Mouse (Mus musculus): ENCODE data around the gene Dync1h1.

Dync1h1 gene

DNA sequence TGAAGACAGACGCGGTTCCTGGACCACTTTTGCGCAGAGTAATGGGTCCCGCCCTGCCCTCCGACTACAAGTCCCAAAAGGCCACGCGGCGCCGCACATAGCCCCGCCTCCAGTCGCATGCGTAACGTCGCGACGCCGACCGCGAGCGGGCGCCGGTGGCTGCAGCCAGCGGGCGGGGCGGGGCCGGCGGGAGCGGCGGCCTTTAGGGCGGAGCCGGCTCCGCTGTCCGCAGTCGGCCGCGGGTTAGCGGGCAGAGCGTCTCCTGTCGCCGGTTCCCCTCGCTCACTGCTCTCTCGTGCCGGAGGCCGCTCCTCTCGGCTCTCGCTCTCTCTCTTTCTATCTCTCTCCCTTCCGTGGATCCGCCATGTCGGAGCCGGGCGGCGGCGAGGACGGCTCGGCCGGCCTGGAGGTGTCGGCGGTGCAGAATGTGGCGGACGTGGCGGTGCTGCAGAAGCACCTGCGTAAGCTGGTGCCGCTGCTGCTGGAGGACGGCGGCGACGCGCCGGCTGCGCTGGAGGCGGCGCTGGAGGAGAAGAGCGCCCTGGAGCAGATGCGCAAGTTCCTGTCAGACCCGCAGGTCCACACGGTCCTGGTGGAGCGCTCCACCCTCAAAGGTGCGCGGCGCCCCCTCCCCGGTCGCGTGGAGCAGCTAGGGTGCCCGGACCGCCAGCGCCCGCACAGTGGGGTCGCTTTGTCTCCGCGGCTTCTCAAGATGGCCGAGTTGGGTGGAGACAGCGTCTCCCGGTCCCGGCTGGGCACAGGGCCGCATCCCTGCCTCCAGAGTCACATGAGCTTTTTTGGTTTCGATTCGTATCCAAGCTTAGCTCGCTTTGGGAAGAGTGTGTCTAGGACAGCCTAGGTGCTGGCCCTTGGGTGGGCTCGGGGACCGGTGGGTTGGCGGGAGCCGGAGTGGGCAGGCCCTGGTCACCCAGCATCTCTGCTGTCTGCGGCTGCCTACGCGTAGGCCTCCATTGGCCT lies at the start of gene Dync1h1:
Gene Dync1h1 (plus strand): TSS at position 212 of the 978 bp plus-strand sequence.
- DNase-seq (ENCODE audit: low spot score): peak; percentile 82

DNA sequence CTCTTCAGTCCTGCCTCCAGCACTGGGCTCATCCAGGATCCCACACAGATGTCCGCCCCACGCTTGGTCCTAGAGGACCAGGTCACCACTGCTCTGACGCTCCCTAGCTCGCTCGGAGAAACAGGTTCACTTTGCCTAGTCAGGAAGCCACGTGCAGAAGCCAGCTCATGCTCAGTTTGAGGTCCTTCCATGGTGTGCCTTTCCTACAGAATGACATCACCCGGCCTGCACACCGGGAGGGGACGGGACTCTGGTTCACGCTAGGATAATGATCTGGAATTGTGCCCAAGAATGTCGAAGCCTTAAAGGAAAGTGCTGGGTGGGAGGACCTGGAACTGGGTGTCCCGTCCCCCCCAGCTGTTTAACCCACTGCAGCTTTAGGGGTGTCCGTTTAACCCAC lies 49.1 kb upstream of the Dync1h1 start:
- no peak for DNase-seq (ENCODE audit: low spot score)

DNA sequence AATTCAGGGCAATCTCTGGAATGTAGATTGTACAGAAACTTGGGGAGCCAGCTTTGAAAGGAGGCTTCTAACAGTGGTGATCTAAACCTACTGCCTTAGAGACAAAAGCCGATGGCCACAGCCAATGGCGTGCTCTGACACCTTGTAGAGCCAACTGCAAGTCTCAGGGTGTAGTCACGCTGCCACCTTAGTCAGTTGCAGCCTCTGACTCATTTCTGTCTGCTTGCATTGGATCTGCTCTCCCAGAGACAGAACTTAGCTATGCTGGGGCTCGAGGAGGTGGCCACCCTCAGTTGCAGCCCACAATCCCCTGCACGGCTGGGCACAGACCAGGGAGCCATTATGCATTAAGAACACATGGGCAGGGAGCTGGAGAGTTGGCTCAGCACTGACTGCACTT lies 47.9 kb upstream of the Dync1h1 start:
- no peak for DNase-seq (ENCODE audit: low spot score)

DNA sequence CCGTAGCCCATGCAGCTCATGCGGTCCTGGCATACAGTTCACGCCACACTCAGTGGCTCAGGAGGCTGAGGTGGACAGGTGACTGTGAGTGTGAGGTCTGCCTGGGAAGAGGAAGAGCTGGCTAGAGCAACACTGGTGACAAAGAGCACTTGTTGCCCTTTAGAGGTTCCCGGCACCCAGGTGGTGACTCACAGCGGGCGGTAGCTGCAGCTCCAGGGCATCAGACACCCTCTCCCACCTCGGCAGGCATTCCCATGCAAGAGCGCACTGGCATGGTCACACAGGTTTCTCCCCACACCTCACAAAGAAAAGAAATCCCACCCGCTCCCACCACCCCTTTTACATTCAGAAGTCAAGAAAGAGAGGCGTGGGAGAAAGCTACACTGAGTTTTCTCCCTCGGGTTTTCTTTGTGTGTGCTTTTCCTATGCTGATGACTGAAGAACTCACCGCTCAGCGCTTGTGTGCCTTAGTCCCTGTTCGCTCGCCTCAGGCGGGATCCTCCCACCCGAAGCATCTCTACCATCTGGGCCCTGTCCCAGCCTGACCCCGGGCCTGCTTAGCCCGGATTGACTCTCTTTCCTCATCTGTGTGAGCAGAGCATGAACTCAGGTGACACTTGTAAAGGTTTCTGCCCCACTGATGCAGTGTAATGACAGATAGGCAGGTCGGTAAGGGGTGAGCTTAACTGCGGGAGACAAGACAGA lies 45.6 kb upstream of the Dync1h1 start:
- DNase-seq (ENCODE audit: low spot score): no peak

DNA sequence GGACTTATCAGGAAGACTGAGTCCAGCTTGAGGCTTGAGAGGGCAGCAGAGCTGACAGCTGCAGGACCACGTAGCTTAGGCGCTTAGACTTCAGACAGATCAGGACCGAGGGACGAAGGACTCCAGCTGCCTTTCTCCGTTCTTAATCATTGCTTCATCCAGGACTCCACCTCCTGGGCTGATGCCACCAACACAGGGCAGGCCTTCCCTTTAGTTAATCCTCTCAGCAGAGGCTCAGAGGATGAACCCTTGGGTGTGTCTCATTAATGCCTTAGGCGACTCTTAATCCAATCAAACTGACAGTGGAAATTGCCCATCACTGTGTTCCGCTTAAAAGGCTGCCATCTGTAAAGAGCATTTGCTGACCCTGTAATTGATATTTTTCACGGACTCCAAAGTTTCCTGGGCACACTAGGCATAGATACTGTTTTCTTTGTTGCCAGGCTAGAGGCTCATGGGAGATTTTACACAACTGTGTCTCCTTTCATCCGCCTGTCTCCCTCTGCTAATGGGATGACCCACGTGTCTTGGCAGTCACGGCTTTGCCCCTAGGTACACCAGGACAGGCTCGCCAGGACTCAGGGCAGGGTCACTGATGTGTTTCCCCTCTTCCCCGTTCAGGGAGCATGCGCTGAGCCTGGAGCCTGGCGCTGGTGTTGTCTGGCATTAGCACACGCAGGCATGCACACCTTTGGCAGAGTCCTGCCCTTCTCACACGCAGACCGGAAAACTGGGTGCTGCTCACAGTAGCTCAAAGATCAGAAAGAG lies 44.2 kb upstream of the Dync1h1 start:
- DNase-seq (ENCODE audit: low spot score): no peak

DNA sequence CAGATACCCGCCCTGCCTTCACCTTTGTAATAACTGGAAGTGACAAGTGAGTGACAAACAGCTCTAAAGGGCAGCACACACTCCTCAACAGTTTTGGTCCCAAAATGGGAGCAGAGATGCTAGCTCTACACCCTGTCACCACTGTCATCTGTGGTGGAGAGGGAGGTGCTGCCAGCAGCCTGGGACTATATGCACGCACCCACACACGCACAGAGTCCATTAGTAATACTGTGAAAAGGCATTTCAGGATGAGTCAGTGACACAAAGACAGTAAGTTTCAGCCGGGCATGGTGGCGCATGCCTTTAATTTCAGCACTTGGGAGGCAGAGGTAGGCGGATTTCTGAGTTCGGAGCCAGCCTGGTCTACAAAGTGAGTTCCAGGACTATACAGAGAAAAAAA lies 43.1 kb upstream of the Dync1h1 start:
- no peak for DNase-seq (ENCODE audit: low spot score)

DNA sequence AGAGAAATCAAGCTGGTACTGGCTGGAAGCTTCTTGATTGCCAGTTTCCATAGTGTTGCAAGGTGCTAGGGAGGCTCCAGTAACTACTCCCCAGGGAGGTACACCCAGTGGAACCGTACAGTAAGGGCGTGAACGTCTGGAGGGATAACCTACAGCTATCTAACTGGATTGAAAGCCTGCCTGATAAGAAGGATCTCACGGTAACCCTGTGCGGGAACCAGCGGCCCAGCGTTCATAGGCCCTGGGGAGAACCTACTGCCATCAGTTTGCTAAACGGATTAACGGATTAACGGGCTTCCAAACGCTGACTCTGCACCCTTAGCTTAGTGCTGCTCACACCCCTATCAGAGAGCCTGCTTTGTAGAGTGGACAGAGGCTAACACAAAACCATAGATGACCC lies 37.9 kb upstream of the Dync1h1 start:
- DNase-seq (ENCODE audit: low spot score): no peak

DNA sequence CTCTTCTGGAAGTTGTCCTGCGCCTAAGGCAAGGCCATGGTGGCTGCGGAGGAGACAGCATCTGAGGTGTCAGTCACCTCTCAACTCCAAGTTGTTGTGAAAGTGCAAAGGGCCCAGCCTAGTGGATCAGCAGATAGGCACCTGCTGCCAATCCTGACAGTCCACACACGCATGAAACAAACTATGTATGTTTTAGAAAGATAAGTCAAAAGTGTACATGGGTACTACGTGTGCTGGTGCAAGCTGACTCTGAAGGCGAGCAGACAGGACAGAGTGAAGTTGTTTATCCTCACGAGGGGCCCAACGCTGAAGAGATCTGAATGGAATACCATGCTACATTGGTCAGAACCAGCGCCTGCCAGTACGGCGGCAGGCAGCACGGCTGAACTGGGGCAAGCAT lies 36.4 kb upstream of the Dync1h1 start:
- no peak for DNase-seq (ENCODE audit: low spot score)

DNA sequence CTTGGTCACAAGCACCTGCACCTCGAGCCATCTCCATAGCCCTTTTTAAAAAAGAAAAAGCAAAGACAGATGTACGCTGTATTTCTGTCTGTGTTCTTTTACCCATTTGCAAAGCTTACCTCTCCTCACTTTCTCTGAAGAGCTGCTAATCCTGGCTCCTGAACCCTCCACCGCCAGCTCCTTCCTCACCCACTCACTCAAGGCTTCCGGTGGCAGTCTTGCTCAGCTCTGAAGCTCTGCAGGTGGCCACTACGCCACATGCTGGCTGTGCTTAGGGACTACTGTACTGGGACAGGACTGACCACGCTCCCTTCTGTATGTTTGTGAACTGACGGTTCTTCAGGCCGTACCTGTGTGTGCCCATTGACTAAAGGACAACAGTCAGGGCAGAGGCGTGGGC lies 34.9 kb upstream of the Dync1h1 start:
- DNase-seq (ENCODE audit: low spot score): no peak

DNA sequence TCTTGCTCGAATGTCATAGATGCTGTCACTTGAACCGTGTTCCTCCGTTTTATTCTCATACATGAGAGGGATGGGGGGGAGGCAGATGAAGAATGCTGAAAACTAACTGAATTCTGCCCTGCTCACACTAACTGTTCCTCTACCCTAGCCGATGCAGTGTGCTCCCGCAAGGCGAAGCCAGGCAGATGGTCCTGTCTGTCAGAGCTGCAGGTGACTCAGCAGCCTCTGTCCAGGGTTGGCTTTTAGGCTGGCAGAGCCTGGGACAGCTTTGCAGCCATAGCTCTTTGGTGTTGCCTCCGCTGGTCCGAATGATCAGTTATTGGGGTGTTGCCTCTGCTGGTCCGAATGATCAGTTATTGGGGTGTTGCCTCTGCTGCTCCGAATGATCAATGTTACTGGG lies 30.2 kb upstream of the Dync1h1 start:
- DNase-seq (ENCODE audit: low spot score): no peak

DNA sequence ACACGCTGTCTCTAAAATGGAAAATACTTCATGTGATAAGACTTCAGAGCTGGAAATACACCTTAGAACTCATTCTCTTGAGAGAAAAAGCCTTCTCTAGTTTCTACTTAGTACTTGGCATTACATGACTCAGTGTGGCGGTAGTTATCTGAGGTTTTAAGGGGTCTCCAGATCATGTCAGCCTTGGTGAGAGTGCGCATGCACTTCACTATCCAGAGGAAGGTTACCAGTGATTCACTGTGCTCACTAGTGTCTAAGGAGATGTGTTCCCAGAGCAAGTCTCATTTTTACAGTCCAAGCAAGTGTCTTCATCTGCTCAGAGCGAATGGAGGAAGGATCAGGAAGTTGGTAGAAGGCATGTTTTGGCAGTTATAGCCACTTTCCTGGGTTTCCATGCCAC lies 28.9 kb upstream of the Dync1h1 start:
- no peak for DNase-seq (ENCODE audit: low spot score)

DNA sequence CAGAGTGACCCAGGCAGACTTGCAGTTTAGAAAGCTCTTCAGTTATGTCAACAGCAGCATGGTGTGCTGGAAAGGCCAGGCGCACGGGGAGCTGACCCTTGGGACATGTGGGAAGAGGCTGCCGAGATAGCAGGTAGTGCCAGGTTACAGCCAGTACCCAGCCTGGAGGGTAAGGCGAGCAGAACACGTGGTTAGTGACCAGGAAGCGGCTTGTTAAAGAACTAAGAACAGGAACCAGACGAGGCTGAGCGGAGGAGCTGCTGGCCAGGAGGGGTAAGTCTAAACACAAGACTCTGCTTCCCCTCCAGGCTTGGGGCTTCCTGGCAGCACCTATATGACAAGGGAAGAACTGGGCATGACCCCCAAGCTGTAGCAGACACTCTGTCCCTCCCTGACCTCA lies 27.6 kb upstream of the Dync1h1 start:
- no peak for DNase-seq (ENCODE audit: low spot score)

DNA sequence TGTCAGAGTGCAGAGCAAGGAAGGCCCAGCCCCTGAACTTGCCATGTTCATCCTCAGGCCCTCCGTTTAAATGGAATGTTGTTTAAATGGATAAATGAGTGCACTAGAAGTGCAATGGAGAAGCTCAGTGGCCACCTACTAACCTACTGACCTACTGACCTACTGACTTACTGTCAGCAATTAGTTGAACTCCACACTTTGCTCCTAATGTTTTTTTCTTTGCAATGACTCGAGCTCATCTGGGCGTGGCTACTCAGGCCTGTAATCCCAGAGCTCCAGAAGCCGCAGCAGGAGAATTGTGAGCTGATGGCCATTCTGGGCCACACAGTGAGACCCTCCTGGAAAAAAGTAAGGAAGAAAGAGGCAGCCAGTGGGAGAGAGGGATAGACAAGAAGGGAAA lies 25.3 kb upstream of the Dync1h1 start:
- DNase-seq (ENCODE audit: low spot score): no peak

DNA sequence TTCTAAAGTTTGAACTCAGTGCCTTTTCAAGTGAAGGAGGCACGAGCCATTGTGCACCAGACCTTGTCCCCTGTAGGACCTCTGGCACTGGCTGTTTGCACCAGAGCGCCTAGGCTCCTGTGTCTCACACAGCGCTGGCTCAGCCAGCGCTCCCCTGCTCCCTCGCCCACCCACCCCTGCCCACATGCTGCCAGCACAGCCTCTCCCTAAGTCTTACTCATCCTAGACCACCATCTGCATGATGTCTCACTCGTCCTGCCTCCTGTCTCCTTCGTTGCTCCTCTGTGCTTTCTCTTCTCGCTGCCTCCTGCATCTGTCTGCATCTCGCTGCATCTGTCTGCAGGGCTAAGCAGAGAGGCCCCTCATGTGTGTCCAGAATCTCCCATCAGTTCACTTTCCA lies 22.9 kb upstream of the Dync1h1 start:
- no peak for DNase-seq (ENCODE audit: low spot score)

DNA sequence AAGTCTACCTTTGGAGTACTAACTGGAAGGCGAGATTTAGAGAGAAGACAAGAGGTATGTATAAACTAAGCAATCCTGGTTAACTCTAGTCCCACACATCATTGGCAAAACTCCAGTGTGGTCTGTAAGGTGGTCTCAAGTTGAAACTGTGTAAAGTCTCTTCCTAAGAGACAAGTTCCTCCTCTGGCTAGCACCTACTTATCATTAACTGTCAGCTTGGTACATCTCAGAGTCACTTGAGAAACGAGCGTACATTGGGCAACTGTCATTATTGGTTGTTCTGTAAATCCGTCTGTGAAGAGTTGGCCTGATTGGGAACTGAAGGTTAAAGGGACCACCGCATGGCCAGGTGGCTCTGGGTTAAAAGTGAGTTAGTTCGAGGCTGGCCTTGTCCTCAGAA lies 12.6 kb upstream of the Dync1h1 start:
- no peak for DNase-seq (ENCODE audit: low spot score)

DNA sequence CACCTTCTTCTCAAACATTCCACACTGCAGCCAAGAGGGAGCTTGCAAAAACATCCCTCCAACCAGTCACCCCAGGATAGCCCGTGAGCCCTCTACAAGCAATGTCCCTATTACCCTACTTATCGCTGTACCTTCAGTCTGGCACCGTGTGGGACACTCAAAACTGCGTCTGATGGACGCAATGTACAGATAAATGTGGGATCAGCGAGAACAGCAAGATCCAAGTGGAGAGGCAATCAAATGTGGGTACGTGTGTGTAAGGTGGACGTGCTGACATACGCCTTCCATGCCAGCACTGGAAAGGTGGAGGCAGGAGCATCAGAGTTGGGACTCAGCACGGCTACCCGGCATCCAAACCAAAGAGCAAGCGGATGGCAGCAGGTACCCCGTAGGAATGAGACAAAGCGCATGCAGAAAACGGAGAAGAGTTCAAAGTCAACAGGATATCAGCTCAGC lies 10.4 kb upstream of the Dync1h1 start:
- no peak for DNase-seq (ENCODE audit: low spot score)

DNA sequence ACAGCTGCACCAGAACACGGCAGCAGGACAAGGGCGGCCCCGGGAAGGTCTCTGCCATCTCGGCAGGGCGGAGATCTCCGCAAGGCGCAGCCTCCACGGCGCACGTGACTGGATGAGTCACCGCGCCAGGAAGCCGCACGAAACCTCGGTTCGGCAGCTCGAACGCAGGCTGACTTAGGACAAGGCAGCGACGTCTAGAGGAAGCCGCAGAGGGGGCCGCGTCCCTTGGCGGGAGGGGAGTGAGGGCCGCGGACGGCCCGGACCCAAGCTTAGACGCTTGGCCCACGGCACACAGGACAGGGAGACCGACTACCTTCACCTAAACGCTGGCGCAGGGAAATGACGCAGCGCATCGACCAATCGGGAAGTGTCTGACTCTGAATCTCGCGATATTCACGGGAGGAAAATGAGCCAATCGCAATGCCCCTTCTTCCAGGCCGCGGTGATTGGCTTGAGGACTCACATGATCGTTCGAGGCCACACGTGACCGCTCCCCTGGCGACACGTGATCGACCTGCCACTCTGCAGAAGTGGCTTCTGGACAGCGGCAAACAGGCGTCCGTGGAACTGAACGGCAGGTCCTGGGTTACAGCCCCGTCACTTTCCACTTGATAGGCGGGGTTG lies 9.9 kb upstream of the Dync1h1 start:
- peak; percentile 91 for DNase-seq (ENCODE audit: low spot score)

DNA sequence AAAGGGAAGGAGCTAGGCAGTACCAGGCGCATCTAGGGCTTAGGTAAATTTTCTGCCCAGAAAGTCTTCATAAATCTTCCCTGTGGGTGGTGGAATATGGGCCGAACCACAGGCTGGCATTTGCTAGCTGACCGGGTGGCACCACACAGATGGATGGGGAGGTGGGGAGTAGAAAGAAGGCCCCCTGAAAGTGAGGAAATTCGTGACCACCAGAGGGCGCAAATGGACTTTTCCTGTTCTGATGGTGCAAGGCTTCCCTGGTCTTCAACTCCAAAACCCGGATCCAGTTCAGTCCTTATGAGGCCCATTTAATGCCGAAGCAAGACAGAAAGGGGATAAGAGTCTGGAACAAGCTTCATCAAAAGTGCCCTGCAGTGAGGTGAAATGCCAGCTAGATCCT lies 2.7 kb upstream of the Dync1h1 start:
- no peak for DNase-seq (ENCODE audit: low spot score)

DNA sequence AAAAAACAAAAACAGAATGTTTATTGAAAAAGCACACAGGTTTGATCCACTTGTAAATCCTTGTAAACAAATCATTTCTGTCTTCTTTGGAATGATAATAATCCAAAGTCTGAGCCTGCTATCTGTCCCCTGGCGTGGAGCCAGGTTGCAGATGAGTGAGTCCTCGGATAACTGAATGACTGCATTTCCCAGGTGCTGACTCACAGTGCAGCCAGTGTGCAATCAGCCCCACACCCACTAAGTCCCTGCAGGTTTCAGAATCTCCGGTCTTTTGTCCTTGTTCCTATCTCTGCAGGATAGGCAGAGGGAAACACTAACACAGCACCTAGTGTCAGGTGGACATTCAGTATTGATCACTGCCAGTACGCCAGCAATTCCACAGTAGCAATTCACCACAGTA lies 1.5 kb upstream of the Dync1h1 start:
- no peak for DNase-seq (ENCODE audit: low spot score)

DNA sequence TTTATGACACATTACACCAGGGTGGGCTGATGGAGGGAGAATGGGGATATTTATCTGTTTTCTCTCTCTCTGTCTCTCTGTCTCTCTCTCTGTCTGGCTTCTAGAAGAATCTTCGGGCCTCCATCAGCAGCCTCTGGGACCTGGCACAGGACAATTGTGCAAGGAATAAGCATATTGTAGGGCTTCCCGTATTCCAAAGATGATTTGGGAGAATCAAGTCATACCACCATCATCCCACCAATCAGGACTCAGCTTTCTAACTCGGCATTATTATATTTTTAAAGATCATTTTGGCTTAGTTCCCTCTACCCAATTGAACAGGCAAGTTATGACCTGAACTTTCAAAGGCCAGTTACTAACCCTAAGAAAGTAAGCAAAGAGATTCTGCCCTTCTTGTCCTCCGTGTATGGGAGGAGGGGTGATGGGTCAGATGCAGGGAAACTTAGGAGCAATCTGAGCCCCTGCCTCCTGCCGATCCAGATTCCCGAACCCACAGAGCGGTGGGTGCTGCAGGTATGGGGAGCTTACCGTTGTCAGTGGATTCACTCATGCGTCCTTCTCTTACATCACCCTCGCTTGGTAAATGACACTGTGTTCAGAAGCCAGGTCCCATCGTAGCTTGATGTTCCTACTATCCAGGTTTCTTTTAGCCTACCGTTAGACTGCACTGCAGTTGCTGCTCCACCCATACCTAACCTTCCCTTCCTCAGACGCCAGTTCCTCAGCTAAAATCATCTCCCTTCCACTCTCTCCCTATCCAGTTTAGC lies 844 bp upstream of the Dync1h1 start:
- no peak for DNase-seq (ENCODE audit: low spot score)

DNA sequence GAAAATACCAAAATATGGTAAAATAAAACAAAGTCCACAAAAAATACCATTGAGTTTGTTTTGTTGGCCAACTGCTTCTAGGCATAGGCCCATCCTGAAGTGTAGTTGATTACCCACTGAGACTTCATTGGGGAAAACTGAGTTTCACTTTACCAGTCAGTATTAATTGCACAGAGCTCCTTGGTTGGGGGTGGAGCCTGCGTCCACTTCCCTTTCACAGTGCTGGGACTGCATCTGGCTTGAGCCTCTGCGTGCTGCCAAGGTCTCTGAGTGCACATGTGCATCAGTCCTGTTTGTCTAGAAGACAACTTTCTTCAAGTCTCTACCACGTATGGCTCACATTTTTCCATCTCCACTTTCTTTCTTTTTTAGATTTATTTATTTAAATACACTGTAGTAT lies 4.9 kb downstream of the Dync1h1 start:
- DNase-seq (ENCODE audit: low spot score): no peak

Data from urinary bladder, postnatal 10 days (tissue).